Mouse (Mus musculus) hindbrain, postnatal 0 days (tissue): ENCODE measurements around the gene Ubxn11. TPM values are rescaled to one million over a fixed set of nuclear protein-coding genes. Genes with fewer than 3 reads are reported as not detected.

ENCODE experiments used
- ATAC-seq: fragments of 200-750 bp; cut with Nextera tagmentation; 2 replicates; pipeline ENCODE4 v1.8.0; 2017; ENCODE audit warnings: mild to moderate bottlenecking, moderate TSS enrichment, moderate library complexity
- DNase-seq: peaks from one replicate; pipeline ENCODE4 v3.0.0-alpha.2; 2015; ENCODE audit warnings: low spot score
- H3K27ac ChIP-seq: fragments of 300-500 bp; sonication (generic); 2 replicates; pipeline ENCODE4 v1.5.1; 2014; ENCODE audit warnings: mild to moderate bottlenecking
- H3K27me3 ChIP-seq: fragments of 300-500 bp; sonication (generic); 2 replicates; pipeline ENCODE4 v1.6.1; 2014; ENCODE audit warnings: low read length, mixed read lengths; ENCODE audit not compliant: insufficient read depth
- H3K36me3 ChIP-seq: fragments of 300-500 bp; sonication (generic); 2 replicates; pipeline ENCODE4 v1.6.1; 2014; ENCODE audit warnings: low read length, mixed read lengths; ENCODE audit not compliant: insufficient read depth
- H3K4me1 ChIP-seq: fragments of 300-500 bp; sonication (generic); 2 replicates; pipeline ENCODE4 v1.6.1; 2014; ENCODE audit warnings: antibody characterized with exemption, low read length, mixed read lengths; ENCODE audit not compliant: insufficient read depth
- H3K4me2 ChIP-seq: fragments of 300-500 bp; sonication (generic); 2 replicates; pipeline ENCODE4 v1.6.1; 2014; ENCODE audit warnings: low read depth, mild to moderate bottlenecking, low read length, moderate library complexity, mixed read lengths
- H3K4me3 ChIP-seq: fragments of 300-500 bp; sonication (generic); 2 replicates; pipeline ENCODE4 v1.5.1; 2014; ENCODE audit warnings: low read length
- H3K9ac ChIP-seq: fragments of 300-500 bp; sonication (generic); replicated peaks from 2 replicates; pipeline ENCODE4 v1.6.1; 2014; ENCODE audit warnings: mild to moderate bottlenecking, low read length, moderate library complexity, mixed read lengths
- H3K9me3 ChIP-seq: fragments of 300-500 bp; sonication (generic); 2 replicates; pipeline ENCODE4 v1.6.1; 2016; ENCODE audit warnings: low read length, mixed read lengths
- CTCF ChIP-seq: IDR thresholded peaks from 2 replicates; pipeline ENCODE4 v1.5.1; 2016; ENCODE audit warnings: antibody characterized with exemption, control low read depth, low read depth
- WGBS: fragments of 180-500 bp; shearing (Covaris S2); extraction: QIAGEN DNeasy Blood & Tissue Kit; methylation state at CpG from one replicate; pipeline ENCODE4 v1.1.7; 2014; 5-methylcytosine and 5-hydroxymethylcytosine counted together
- polyA plus RNA-seq: library from polyadenylated mRNA; unstranded; fragments of >200 nt; fragmentation: Nextera tagmentation; extraction: Ambion mirVana; gene quantifications from 2 replicates; pipeline ENCODE4 v1.2.1, GENCODE M21; 2015
- total RNA-seq: library from RNA; depleted of rRNA; stranded (reverse); fragments of >200 nt; gene quantifications from 2 replicates; pipeline ENCODE4 v1.2.3, GENCODE M21; 2014

The Ubxn11 gene
- total and polyA plus RNA-seq, 2 experiments from 2014 or later = 8.9 to 14.0 TPM

DNA sequence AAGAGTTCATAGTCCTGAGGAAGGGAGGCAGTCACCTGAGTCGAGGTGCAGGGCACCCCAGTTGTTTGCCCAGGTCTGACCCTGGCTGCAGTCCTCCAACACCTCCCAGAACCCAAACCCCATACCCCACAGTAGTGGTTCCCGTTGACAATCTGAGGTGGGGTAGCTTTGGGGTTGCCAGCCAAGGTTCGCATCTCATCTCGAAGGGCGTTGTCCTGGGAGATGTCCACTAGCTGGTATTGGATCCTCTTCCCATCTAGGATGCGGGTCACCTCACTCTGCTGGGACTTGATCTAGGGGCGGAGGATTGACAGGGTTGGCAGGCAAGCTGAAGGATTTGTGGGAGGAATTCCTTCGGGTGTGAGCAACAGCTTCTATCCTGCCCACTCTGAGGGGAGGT, 25.4 kb downstream of the Ubxn11 start:
- DNase-seq (no peak), ATAC-seq (no peak)
- peak overlapping the region; percentile 91 for H3K4me2 ChIP-seq
- H3K9ac ChIP-seq = peak overlapping the region; percentile 74
- peaks cover 17% of the 10 kb centered on the region for H3K4me1 ChIP-seq
- peak overlapping the region; percentile 54 for H3K4me3 ChIP-seq
- no peaks in the 10 kb centered on the region for H3K36me3 ChIP-seq
- peak overlapping the region; percentile 68; the same call in 1 of the 2 replicates for H3K27ac ChIP-seq
- TF ChIP-seq CTCF = no peak
- 56% methylated on average over 8 of the region's 8 CpGs for WGBS
- H3K9me3 ChIP-seq = no peaks in the 10 kb centered on the region
- no peaks in the 10 kb centered on the region for H3K27me3 ChIP-seq

DNA sequence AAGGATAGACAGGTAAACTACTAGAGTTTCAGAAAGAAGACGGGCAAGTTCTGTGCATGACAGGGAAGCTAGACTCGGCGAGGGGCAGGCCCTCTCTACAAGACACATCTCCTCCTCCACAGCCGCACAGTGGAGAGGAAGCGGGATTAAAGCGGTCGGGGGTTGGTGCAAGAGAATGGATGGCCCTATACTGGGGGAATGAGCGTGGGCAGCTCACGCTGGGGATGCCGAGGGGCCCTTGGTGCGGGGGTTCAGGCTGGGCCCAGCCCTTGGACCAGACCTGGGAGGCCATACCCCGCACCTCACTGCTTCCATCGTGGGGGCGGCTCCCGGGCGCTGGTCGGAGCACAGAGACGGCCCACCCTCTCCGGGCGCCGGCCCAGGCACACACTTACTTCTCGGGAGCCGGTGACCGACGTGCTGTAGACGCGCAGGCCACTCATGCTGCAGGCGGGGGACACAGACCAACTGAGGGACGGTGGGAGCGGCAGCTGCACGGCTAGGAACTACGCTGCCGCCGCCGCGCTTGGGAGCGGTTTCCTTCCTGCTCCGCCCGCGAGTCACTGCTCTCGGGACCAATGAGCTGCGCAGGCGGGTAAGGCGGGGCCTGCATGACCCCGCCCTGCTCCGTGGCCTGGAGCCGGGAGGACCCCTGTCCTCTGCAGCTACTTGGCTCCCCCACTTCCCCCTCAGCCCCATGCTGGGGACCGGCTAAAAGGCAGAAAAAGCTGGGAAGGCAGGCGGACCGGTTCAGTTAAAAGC, 26.0 kb downstream of the Ubxn11 start, which contains the start of gene Sh3bgrl3:
Sh3bgrl3 (minus strand) TSS at position 569 of the 762 bp plus-strand sequence.
- WGBS = under 1% methylated on average over 50 of the region's 50 CpGs
- Histone ChIP-seq H3K4me1 (peaks cover 17% of the 10 kb centered on the region), H3K4me3 (peak within 1 kb of the TSS; percentile 54), H3K36me3 (no peaks in the 10 kb centered on the region), H3K9ac (peak within 1 kb of the TSS; percentile 74), H3K4me2 (peak within 1 kb of the TSS; percentile 91), H3K27me3 (no peaks in the 10 kb centered on the region), H3K9me3 (no peaks in the 10 kb centered on the region), H3K27ac (peak within 1 kb of the TSS; percentile 68)
- no peak for TF ChIP-seq CTCF
- peak; percentile 91 for ATAC-seq
- peak; percentile 93 for DNase-seq

DNA sequence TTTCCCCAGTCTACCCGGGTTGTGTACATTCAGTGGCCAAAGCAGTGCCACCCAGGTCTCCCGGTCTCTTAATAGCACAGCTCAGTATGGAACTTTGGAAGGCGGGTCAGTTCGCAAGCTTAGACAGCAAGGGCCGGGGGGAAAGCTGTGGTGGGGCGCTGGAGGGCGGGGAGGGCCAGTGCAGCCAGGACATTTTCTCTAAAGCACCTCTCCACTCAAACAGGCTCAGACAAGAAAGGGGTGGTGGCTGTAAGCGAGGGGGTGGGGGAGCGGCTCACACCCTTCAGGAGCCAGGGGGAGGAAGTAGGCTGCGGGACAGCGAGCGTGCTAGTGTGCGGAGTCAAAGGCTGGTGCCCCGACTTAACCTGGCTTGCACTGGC, 26.6 kb downstream of the Ubxn11 start:
- 4% methylated on average over 14 of the region's 14 CpGs for WGBS
- no peak for TF ChIP-seq CTCF
- H3K36me3 ChIP-seq = no peaks in the 10 kb centered on the region
- ATAC-seq (peak; percentile 55; the same call in 1 of the 2 replicates), DNase-seq (no peak)
- peaks cover 17% of the 10 kb centered on the region for H3K4me1 ChIP-seq
- H3K27me3 ChIP-seq = no peaks in the 10 kb centered on the region
- H3K4me2 ChIP-seq = peak overlapping the region; percentile 91
- H3K9ac ChIP-seq = peak overlapping the region; percentile 74
- peak overlapping the region; percentile 68 for H3K27ac ChIP-seq
- H3K4me3 ChIP-seq = peak overlapping the region; percentile 54
- no peaks in the 10 kb centered on the region for H3K9me3 ChIP-seq

DNA sequence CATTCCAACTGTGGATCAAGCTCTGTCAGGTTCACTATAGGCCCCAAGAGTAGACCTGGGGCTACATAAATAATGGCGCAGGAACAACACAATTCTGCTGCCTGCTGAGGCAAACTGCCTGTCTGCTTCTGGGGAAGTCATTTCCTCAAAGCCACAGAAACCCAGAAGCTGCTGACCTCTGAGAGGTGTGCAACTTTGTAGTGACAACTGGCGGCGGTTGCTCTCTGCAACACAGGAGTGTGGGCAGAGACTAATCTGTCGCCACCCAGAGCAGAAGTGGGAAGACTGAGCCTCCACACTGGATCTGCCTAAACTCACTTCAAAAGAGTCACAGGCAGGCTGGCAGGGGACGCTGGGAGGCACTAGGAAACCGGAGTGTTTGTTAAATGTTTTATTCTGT, 27.1 kb downstream of the Ubxn11 start:
- no peaks in the 10 kb centered on the region for H3K9me3 ChIP-seq
- no peak for TF ChIP-seq CTCF
- H3K4me1 ChIP-seq = peaks cover 14% of the 10 kb centered on the region
- H3K36me3 ChIP-seq = no peaks in the 10 kb centered on the region
- H3K4me2 ChIP-seq = peak overlapping the region; percentile 91
- no peaks in the 10 kb centered on the region for H3K27me3 ChIP-seq
- ATAC-seq (no peak), DNase-seq (no peak)
- H3K27ac ChIP-seq = 0 out of 2 replicates have a peak overlapping the region, but pooled peaks have one; percentile 68
- no peak overlapping the region for H3K9ac ChIP-seq
- 46% methylated on average over 6 of the region's 6 CpGs for WGBS
- no peak overlapping the region for H3K4me3 ChIP-seq

DNA sequence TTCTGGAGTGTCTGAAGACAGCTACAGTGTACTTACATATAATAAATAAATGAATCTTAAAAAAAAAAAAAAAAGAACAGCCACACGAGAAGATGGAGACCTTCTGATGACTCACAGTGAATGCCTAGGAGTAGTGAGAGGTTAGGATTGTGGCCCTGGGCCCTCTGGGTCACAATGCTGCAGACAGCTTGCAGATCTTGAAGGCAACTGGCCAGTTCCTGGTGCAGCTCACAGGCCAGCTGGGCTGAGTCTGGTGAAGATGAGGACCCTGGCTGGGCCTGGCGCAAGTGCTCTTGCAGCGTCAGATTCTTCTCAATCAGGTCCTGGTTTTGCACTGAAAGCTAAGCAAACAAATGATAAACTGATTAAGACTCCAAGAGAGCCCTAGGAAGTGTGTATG, 29.7 kb downstream of the Ubxn11 start:
- WGBS = 90% methylated on average over 3 of the region's 3 CpGs
- H3K4me2 ChIP-seq = no peak overlapping the region
- no peaks in the 10 kb centered on the region for H3K36me3 ChIP-seq
- H3K9ac ChIP-seq = no peak overlapping the region
- H3K27me3 ChIP-seq = no peaks in the 10 kb centered on the region
- no peak overlapping the region for H3K4me3 ChIP-seq
- no peak overlapping the region for H3K27ac ChIP-seq
- peaks cover 7% of the 10 kb centered on the region for H3K4me1 ChIP-seq
- no peak for ATAC-seq
- no peaks in the 10 kb centered on the region for H3K9me3 ChIP-seq
- no peak for DNase-seq
- TF ChIP-seq CTCF = no peak

DNA sequence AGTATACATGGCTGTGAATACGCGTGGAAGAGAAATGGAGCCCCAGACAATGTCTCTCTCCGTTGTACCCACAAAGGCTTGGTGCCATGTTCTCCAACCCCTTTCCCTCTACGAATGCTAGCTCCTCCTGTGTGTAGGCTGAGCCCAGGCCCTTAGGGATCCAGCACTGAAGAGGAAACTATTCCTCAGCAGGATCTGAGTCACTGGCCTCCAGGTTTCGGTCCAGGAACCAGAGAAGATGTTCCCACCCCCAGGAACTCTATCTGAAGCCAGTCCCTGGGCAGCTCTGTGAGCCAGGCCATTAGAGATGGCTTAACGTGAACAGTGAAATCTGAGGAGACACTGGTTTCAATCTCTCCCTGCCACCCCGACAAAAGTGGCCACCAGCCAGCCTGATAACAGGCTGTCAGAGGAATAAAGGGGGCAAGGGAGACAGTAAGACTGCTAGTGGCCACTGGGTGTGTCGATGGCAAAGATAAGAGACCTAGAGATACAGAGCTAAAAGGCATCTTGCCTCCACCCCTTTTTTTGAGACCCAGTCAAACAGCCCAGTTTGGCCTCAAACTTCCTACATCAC, 30.2 kb downstream of the Ubxn11 start:
- ATAC-seq = no peak
- WGBS = 87% methylated on average over 8 of the region's 8 CpGs
- no peak overlapping the region for H3K9ac ChIP-seq
- H3K4me1 ChIP-seq = peaks cover 5% of the 10 kb centered on the region
- H3K9me3 ChIP-seq = no peaks in the 10 kb centered on the region
- no peaks in the 10 kb centered on the region for H3K36me3 ChIP-seq
- no peak overlapping the region for H3K27ac ChIP-seq
- no peaks in the 10 kb centered on the region for H3K27me3 ChIP-seq
- no peak overlapping the region for H3K4me3 ChIP-seq
- no peak for DNase-seq
- no peak for TF ChIP-seq CTCF
- no peak overlapping the region for H3K4me2 ChIP-seq
